Mouse (Mus musculus) kidney, postnatal 10 days (tissue): ENCODE data around the gene Vmn1r235.

Source experiments
- DNase-seq: peaks from one replicate; pipeline ENCODE4 v3.0.0; 2021; ENCODE audit warnings: mixed read lengths

The Vmn1r235 gene

GRCm38 (mm10) chr17:21256111-21256510, at the start of gene Vmn1r235:
TSS of gene Vmn1r235 (plus strand) at chr17:21256411.
- no peak for DNase-seq

GRCm38 (mm10) chr17:21211081-21211480, 45.1 kb upstream of the Vmn1r235 start:
- DNase-seq, result peak; percentile 22

DNA sequence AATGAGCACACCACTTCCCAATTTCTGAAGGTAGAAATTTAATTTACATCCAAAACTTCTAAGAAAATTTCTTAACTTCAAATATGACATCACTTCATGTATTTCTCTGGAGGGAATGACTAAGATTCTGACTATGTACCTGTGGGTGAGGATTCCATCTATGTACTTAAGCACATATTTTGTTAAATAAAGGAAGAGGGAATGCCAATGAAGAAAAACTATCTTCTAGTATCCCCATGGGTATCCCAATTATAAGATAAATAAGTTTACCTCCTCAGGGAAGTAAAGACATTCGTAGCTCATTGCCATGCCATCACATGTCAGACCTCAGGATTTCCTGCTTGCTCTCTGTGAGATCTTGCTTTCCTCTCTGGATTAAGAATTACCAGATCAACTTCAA, 30.4 kb upstream of the Vmn1r235 start, which contains the start of gene Vmn1r234:
Gene Vmn1r234, plus strand, starts transcription at position 301 of the 400 bp plus-strand sequence.
- no peak for DNase-seq

DNA sequence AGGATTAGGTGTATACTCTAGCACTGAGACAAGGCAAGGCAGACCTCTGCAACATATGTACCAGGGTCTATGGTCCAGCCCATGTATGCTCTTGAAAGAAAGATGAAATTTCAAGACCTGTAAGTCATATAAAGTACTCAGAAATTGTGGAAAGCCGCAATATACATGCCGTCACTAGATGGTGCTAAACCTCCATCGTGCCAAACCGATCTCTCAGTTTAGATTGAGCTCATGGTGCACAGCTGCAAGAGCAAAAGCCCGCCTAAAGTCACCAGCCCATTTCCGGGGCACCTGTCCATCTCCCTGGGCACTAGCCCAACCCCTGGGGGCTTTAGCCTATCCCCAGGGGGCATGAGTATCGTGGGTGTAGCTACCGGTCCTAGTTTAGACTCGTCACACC, 24.6 kb upstream of the Vmn1r235 start:
- peak; percentile 64 for DNase-seq

- peak; percentile 23 for DNase-seq
Observed at GRCm38 (mm10) chr17:21272103-21272502, 15.9 kb downstream of the Vmn1r235 start.

GRCm38 (mm10) chr17:21282642-21283041, 26.4 kb downstream of the Vmn1r235 start, which contains the start of gene Vmn1r236:
TSS of gene Vmn1r236 (plus strand) at chr17:21282942.
- no peak for DNase-seq

GRCm38 (mm10) chr17:21284395-21284794, 28.2 kb downstream of the Vmn1r235 start:
- no peak for DNase-seq

- no peak for DNase-seq
Observed at GRCm38 (mm10) chr17:21289695-21290094, 33.5 kb downstream of the Vmn1r235 start.

DNA sequence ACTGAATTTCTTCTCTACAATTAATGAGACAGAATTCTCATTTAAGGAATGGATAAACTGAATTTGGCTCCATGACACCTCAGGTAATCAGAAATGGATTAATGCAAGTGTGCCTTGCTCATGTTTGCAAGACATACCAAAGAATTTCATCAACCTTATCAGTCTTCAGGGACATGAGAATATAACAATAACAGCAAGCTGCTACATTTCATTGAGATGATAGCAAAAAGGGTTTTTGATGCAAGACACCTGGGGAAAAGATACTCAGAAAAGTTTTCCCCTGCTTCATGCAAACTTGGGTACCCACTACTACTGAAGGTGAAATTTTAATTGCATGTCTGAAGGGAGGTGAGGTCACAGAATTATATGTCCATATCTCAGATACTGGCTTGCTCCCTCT, 55.4 kb downstream of the Vmn1r235 start, which contains the start of gene Vmn1r237:
Gene Vmn1r237, plus strand, starts transcription at position 301 of the 400 bp plus-strand sequence.
- no peak for DNase-seq
